Mouse (Mus musculus) intestine, embryonic 16.5 days (tissue): Measurements from ENCODE around the gene Slc25a48. TPM values are rescaled to one million over a fixed set of nuclear protein-coding genes. Genes with fewer than 3 reads are reported as not detected.
A peak's percentile ranks its signal among the peaks of the same experiment; 100 is the strongest.

ENCODE experiments used
- ATAC-seq: fragments of 200-750 bp; cut with Nextera tagmentation; 2 replicates; pipeline ENCODE4 v1.8.0; 2017; ENCODE audit warnings: moderate TSS enrichment, moderate library complexity
- H3K27ac ChIP-seq: fragments of 300-500 bp; sonication (generic); 2 replicates; pipeline ENCODE4 v1.5.1; 2014; ENCODE audit warnings: mild to moderate bottlenecking, low read length
- H3K27me3 ChIP-seq: fragments of 300-500 bp; sonication (generic); replicated peaks from 2 replicates; pipeline ENCODE4 v1.6.1; 2014; ENCODE audit warnings: low read length, control low read depth, mixed read lengths; ENCODE audit not compliant: control insufficient read depth, insufficient read depth
- H3K36me3 ChIP-seq: fragments of 300-500 bp; sonication (generic); 2 replicates; pipeline ENCODE4 v1.6.1; 2014; ENCODE audit warnings: low read length, control low read depth; ENCODE audit not compliant: control insufficient read depth, insufficient read depth
- H3K4me1 ChIP-seq: fragments of 300-500 bp; sonication (generic); 2 replicates; pipeline ENCODE4 v1.6.1; 2014; ENCODE audit warnings: low read length, control low read depth, mixed read lengths; ENCODE audit not compliant: control insufficient read depth, insufficient read depth
- H3K4me2 ChIP-seq: fragments of 300-500 bp; sonication (generic); 2 replicates; pipeline ENCODE4 v1.6.1; 2014; ENCODE audit warnings: low read depth, low read length, control low read depth
- H3K4me3 ChIP-seq: fragments of 300-500 bp; sonication (generic); 2 replicates; pipeline ENCODE4 v1.5.1; 2014; ENCODE audit warnings: mild to moderate bottlenecking, low read length
- H3K9ac ChIP-seq: fragments of 300-500 bp; sonication (generic); 2 replicates; pipeline ENCODE4 v1.6.1; 2014; ENCODE audit warnings: low read depth, low read length
- H3K9me3 ChIP-seq: fragments of 300-500 bp; sonication (generic); 2 replicates; pipeline ENCODE4 v1.6.1; 2016; ENCODE audit warnings: low read length, control low read depth; ENCODE audit not compliant: control insufficient read depth
- WGBS: fragments of 180-500 bp; shearing (Covaris S2); extraction: QIAGEN DNeasy Blood & Tissue Kit; methylation state at CpG from one replicate; pipeline ENCODE4 v1.1.7; 2014; 5-methylcytosine and 5-hydroxymethylcytosine counted together
- polyA plus RNA-seq: library from polyadenylated mRNA; unstranded; fragments of >200 nt; fragmentation: Nextera tagmentation; extraction: Ambion mirVana; gene quantifications from 2 replicates; pipeline ENCODE4 v1.2.1, GENCODE M21; 2015

Gene Slc25a48
- 0.06 TPM in 1 of 2 replicates, not detected in the other for polyA plus RNA-seq

DNA sequence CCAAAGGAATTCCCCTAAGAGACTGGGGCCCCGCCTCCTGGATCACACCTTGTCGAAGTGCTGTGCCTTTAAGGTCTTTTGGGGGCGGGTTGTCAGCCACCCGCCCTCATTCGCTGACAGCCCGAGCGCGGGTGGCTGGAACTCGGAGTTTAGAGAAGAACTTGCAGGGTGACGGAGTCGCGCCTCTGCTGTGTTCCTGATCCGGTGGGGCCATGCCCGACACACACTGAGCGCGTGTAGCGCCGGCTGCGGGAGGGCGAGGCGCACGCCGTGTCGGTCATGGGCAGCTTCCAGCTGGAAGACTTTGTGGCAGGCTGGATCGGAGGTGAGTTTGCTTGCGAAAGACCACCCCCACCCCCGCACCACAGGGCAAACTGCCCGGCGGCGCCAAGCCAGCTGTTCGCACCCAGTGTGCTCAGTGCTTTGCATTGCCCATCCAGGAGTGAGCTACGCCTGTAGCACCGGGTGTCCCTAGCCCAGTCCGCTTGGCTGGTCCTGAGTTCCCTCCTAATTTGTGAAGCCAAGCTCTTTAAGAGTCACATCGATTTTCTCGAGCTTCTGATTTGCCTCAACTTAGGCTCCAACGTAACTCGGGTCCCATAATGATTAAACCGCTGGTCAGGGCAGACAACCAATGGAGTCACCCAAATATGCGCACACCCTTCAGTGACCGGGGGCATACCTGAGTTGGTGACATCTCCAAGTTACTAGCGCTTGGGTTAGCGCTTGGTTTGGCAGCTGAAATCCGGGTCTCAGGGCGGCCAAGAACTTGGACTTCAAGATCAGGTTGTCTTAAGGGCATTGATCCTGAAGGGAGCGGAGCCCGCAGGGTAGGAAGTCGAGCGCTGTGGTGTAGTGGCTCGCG, at the start of gene Slc25a48:
Gene Slc25a48, plus strand, starts transcription at position 145 of the 865 bp plus-strand sequence.
- Histone ChIP-seq H3K4me2 (peak within 1 kb of the TSS; percentile 80), H3K9ac (peak within 1 kb of the TSS; percentile 57; the same call in 1 of the 2 replicates), H3K4me3 (peak within 1 kb of the TSS; percentile 50), H3K27me3 (peaks cover 31% of the 10 kb centered on the region), H3K9me3 (no peaks in the 10 kb centered on the region), H3K27ac (no peak within 1 kb of the TSS), H3K36me3 (no peaks in the 10 kb centered on the region), H3K4me1 (0 out of 2 replicates have a peak, but pooled peaks cover 5% of the 10 kb centered on the region)
- 2% methylated on average over 51 of the region's 51 CpGs for WGBS
- ATAC-seq = peak; percentile 70

DNA sequence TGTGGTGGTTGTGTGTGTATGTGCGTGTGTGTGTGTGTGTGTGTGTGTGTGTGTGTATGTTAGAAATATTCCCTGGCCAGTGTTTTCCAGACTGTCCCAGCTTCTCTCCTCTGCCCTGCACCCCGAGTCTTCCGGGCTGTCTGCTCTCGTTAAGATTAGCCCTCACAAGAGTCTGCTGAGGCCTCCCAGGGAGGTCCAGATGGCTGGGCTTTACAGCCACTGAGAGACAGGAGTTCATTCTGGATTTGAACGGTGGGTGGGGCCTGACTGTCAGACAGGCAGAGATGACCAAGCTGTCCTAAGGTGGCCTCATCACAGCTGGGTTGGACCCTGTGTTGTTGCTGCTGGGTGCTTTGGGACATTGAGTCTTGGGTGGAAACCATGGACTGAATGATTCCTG, 40.6 kb upstream of the Slc25a48 start:
- H3K36me3 ChIP-seq = no peaks in the 10 kb centered on the region
- no peak overlapping the region; the same call in 1 of the 2 replicates for H3K27ac ChIP-seq
- no peaks in the 10 kb centered on the region for H3K27me3 ChIP-seq
- WGBS = 30% methylated on average over 5 of the region's 5 CpGs
- H3K4me1 ChIP-seq = peaks cover 5% of the 10 kb centered on the region
- H3K4me3 ChIP-seq = no peak overlapping the region
- no peaks in the 10 kb centered on the region for H3K9me3 ChIP-seq
- no peak overlapping the region for H3K4me2 ChIP-seq
- peak; percentile 66 for ATAC-seq
- H3K9ac ChIP-seq = no peak overlapping the region

DNA sequence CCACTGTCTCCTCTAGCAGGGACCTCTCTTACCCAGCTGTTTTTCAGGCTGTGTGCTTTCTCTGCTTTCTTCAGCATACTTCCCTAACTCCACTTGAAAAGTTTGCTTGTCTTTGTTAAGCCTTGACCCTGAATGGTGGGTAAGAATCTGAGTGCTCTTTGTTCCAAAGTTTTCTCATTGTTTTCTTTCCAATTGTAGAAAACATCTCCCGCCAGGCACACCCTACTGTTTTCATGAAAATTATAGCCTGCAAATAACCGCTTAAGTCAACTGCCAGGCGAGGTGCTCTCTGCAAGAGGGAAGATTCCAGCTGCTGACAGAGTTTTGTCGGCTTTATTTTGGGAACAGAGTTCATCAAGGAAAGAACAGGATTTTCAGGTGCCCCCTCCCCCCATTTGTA, 37.0 kb upstream of the Slc25a48 start:
- Histone ChIP-seq H3K4me3 (no peak overlapping the region), H3K9me3 (no peaks in the 10 kb centered on the region), H3K4me2 (no peak overlapping the region), H3K4me1 (peaks cover 5% of the 10 kb centered on the region), H3K27me3 (no peaks in the 10 kb centered on the region), H3K36me3 (no peaks in the 10 kb centered on the region), H3K27ac (no peak overlapping the region), H3K9ac (no peak overlapping the region)
- WGBS = 67% methylated on average over 4 of the region's 4 CpGs
- ATAC-seq = no peak

DNA sequence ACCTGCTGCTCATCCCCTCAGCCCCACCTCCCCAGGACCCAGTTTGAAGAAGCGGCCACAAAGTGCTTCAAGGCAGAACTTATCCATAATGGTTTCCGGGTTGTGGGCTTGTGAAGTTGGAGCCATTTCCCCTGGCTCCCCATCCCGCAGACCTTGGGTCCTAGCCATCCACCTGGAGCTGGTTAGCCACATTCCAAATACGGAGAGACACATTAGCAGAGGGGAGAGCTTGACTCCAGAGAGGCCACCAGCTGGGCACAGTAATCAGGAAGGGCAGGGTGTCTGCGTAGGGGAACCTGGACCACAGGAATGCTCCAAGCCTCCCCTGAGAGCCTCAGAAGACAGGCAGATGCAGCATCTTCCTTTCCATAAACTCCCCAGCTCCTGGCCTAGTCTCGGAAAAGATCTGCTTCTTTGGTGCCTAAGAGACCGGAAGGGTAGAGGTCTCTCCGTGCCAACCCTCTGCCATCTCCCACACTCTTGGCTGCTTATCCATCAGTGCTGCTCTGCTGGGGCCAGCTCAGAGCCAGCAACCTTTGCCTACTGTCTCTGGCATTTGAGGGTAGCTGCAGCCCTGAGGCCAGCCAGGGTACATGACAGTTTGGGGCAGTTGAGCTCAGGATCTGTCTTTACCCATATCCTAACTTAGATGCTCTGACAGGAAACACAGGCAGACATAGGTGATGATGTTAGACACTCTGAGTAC, 34.6 kb upstream of the Slc25a48 start:
- no peaks in the 10 kb centered on the region for H3K27me3 ChIP-seq
- 81% methylated on average over 8 of the region's 8 CpGs for WGBS
- no peaks in the 10 kb centered on the region for H3K4me1 ChIP-seq
- H3K9me3 ChIP-seq = no peaks in the 10 kb centered on the region
- H3K4me2 ChIP-seq = no peak overlapping the region
- H3K36me3 ChIP-seq = no peaks in the 10 kb centered on the region
- H3K9ac ChIP-seq = no peak overlapping the region
- H3K27ac ChIP-seq = no peak overlapping the region
- H3K4me3 ChIP-seq = no peak overlapping the region
- ATAC-seq = no peak

DNA sequence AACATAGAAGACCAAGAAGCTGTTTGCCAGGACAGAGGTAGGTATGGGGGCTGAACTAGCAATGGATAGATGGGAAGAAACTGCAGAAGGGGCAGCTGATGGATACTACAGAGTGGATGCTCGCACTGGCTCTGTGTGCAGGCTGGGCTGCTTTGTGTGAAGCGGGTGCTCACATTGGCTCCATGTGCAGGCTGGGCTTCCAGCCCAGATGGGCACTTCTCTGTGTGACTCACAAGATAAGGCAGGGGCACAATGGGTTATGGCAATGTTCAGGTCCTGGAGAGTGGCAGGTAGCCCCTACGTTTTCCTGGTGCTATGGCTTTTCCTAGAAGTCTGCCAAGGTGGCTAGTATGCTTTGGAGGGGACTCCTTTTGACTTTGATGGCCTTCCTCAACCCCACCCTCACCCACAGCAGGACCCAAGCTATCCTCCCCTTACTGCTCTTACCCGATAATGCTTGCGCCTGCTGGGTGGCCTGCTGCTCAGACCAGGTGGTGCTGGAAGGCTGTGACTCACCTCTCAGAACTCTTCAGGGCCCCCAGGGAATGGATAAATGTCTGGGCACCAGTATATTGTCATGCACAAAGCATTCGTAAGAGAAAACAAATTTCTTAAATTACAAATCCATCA, 33.5 kb upstream of the Slc25a48 start:
- no peaks in the 10 kb centered on the region for H3K27me3 ChIP-seq
- no peak overlapping the region for H3K27ac ChIP-seq
- no peaks in the 10 kb centered on the region for H3K9me3 ChIP-seq
- no peak overlapping the region for H3K4me2 ChIP-seq
- 76% methylated on average over 6 of the region's 6 CpGs for WGBS
- H3K9ac ChIP-seq = no peak overlapping the region
- no peak overlapping the region for H3K4me3 ChIP-seq
- no peaks in the 10 kb centered on the region for H3K4me1 ChIP-seq
- no peaks in the 10 kb centered on the region for H3K36me3 ChIP-seq
- ATAC-seq = no peak

DNA sequence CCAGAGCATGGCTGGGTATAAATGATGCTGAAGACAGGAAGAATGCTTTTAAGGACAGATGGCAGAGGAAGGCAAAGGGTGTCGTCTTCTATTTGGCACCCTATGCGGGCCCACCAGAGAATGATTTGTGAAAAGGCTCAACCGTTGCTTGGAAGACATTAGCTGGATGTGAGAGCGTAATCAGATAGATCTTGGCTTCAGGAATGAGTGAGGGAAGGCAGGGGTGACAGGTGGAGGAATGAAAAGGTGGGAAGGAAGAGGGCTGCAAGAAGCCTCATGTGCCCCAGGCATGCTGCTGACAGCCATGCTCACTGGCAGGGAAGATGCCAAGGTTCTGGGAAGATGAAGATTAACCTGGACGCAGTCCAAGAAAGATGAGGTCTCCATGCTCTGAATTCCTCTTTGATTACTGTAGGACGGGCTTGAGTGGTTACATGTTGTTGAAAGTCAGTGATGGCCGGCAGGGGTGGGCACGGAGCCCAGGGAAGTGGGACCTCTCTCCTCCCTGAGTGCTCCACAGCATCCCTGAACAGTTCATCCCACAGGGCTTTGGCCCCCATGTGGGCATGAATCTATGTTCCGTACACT, 25.8 kb upstream of the Slc25a48 start:
- Histone ChIP-seq H3K27me3 (no peaks in the 10 kb centered on the region), H3K4me2 (no peak overlapping the region), H3K9me3 (no peaks in the 10 kb centered on the region), H3K36me3 (no peaks in the 10 kb centered on the region), H3K9ac (no peak overlapping the region), H3K4me3 (no peak overlapping the region), H3K27ac (no peak overlapping the region), H3K4me1 (no peaks in the 10 kb centered on the region)
- 80% methylated on average over 9 of the region's 9 CpGs for WGBS
- no peak for ATAC-seq

DNA sequence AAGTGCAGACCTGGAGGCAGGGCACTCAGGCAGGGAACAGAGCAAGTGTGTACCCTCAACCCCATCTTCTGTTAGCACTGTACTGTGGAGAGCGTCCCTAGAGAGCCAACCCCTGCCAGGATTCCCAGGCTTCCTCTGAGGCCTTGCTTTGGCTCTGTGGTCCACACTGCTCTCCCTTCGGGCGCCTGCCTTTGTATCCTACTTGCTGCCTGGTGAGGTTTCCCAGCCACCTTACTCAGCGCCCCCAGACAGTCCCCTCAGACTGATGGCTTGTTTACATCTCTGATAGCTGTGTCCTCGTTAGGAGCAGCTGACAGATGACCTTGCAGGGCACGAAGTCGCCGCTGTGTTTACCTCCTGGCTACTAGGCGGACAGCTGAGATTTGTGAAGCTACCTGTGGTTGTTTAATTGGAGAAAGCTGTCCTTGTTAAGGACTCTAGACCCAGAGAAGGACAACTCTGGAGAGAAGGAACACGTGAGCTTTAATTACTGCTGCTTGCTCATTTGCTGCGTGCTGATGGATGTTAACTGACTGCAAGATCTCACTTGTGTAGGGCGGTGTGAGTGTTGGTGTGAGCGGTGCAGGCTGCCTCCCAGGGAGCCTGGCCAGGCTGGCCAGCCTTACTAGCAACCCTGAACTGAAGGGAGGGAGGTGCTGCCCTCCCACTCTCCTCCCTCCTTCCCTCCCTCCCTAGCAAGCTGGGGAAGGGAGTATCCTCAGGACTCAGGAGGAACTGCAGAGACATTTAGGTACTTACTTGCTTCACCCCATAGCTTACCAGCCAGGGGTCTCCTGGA, 19.3 kb upstream of the Slc25a48 start:
- Histone ChIP-seq H3K4me2 (no peak overlapping the region), H3K4me3 (no peak overlapping the region), H3K27ac (no peak overlapping the region), H3K4me1 (no peaks in the 10 kb centered on the region), H3K9ac (no peak overlapping the region), H3K9me3 (no peaks in the 10 kb centered on the region), H3K27me3 (no peaks in the 10 kb centered on the region), H3K36me3 (no peaks in the 10 kb centered on the region)
- ATAC-seq = no peak; the same call in 1 of the 2 replicates
- WGBS = 22% methylated on average over 13 of the region's 13 CpGs

DNA sequence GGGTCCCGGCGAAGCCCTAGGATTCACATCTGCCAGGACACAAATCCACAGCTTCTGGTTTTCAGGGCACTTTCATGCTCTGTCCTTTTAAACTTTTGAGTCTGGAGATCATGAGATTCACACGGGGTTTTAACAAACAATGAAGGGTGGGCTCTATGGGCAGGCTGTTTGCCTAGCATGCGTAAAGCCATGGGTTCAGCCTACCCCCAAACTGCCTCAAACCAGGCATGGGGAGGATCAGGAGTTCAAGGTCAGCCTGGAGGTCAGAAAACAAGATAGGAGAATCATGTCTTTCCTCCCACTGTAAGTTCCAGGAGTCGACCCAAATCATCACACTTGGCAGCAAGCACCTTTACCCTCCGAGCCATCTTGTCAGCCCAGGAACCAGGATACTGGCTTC, 18.6 kb upstream of the Slc25a48 start:
- no peak for ATAC-seq
- no peak overlapping the region for H3K9ac ChIP-seq
- no peak overlapping the region for H3K27ac ChIP-seq
- no peak overlapping the region for H3K4me3 ChIP-seq
- H3K36me3 ChIP-seq = no peaks in the 10 kb centered on the region
- H3K9me3 ChIP-seq = no peaks in the 10 kb centered on the region
- H3K4me2 ChIP-seq = no peak overlapping the region
- 65% methylated on average over 6 of the region's 6 CpGs for WGBS
- H3K27me3 ChIP-seq = no peaks in the 10 kb centered on the region
- no peaks in the 10 kb centered on the region for H3K4me1 ChIP-seq
